ENCODE assay signal across 10 mouse cellular contexts in genomic region chr19:7420108-7420507, GRCm38 (mm10). TPM values are rescaled to one million over a fixed set of nuclear protein-coding genes. Genes with fewer than 3 reads are reported as not detected.
A peak's percentile ranks its signal among the peaks of the same experiment; 100 is the strongest.
DNase-seq lines count a peak whose midpoint lies in the region; ATAC-seq lines count a peak whose summit lies in the region.
"Had no signal": no experiment of that assay in that cellular context is flagged by ENCODE, and none has a peak within 500 bp of the region (broad histone marks: within the 10 kb centered on the region; RNA-seq: fewer than 3 reads in every experiment).

No protein-coding gene starts in this region.

- DNase-seq in cerebellum, adult 9-11 months: peak; percentile 43
- no peak for DNase-seq in cerebellum, postnatal 4 days (ENCODE audit: low spot score in 2 of 2)
- no peak for DNase-seq in lung, adult 18-20 months
- DNase-seq in urinary bladder, postnatal 36 days (ENCODE audit: low spot score in 2 of 2): no peak
- no peak for DNase-seq in spleen, postnatal 14 days (ENCODE audit: low spot score in 2 of 2)
- DNase-seq: kidney, postnatal 4 days; right cerebral cortex, postnatal 25 days had no signal

- peaks cover 20% of the 10 kb centered on the region for H3K36me3 ChIP-seq in lung, embryonic 16.5 days (ENCODE audit: control insufficient read depth, insufficient read depth, low read length)
- H3K36me3 ChIP-seq in hindbrain, embryonic 16.5 days (ENCODE audit: control insufficient read depth, insufficient read depth, low read length): 0 out of 2 replicates have a peak, but pooled peaks cover 4% of the 10 kb centered on the region
- peaks cover 41% of the 10 kb centered on the region for H3K36me3 ChIP-seq in neural tube, embryonic 13.5 days

- H3K4me1 ChIP-seq in lung, embryonic 16.5 days (replicated peaks; ENCODE audit: control insufficient read depth, insufficient read depth, low read length): peaks cover 65% of the 10 kb centered on the region
- peaks cover 68% of the 10 kb centered on the region for H3K4me1 ChIP-seq in hindbrain, embryonic 16.5 days (ENCODE audit: control insufficient read depth, insufficient read depth, low read depth, low read length)
- peaks cover 79% of the 10 kb centered on the region for H3K4me1 ChIP-seq in neural tube, embryonic 13.5 days (replicated peaks)

- 0 out of 2 replicates have a peak overlapping the region, but pooled peaks have one; percentile 33 for H3K9ac ChIP-seq in lung, embryonic 16.5 days (ENCODE audit: low read length)
- peak overlapping the region; percentile 100 for H3K9ac ChIP-seq in hindbrain, embryonic 16.5 days (ENCODE audit: low read depth, low read length)
- H3K9ac ChIP-seq in neural tube, embryonic 13.5 days: peak overlapping the region; percentile 100

- ATAC-seq in lung, embryonic 16.5 days (ENCODE audit: low read depth): no peak
- no peak for ATAC-seq in hindbrain, embryonic 16.5 days
- ATAC-seq in neural tube, embryonic 13.5 days (ENCODE audit: low read depth): no peak

- 57% methylated on average over 12 of the region's 12 CpGs for WGBS in lung, embryonic 16.5 days
- WGBS in hindbrain, embryonic 16.5 days: 47% methylated on average over 12 of the region's 12 CpGs
- WGBS in neural tube, embryonic 13.5 days: 48% methylated on average over 12 of the region's 12 CpGs

- H3K4me3 ChIP-seq in lung, embryonic 16.5 days (ENCODE audit: low read length): no peak overlapping the region
- peak overlapping the region; percentile 6 for H3K4me3 ChIP-seq in hindbrain, embryonic 16.5 days (ENCODE audit: low read length)
- peak overlapping the region; percentile 88 for H3K4me3 ChIP-seq in neural tube, embryonic 13.5 days

- no peak overlapping the region for H3K27ac ChIP-seq in lung, embryonic 16.5 days (ENCODE audit: low read length)
- 0 out of 2 replicates have a peak overlapping the region, but pooled peaks have one; percentile 2 for H3K27ac ChIP-seq in hindbrain, embryonic 16.5 days (ENCODE audit: low read depth, low read length)
- H3K27ac ChIP-seq in neural tube, embryonic 13.5 days (replicated peaks): peak overlapping the region; percentile 99

- H3K27me3 ChIP-seq in lung, embryonic 16.5 days (ENCODE audit: control insufficient read depth, insufficient read depth, low read depth, low read length): no peaks in the 10 kb centered on the region
- no peaks in the 10 kb centered on the region for H3K27me3 ChIP-seq in hindbrain, embryonic 16.5 days (replicated peaks; ENCODE audit: control insufficient read depth, insufficient read depth, low read length)
- no peaks in the 10 kb centered on the region for H3K27me3 ChIP-seq in neural tube, embryonic 13.5 days

- no peaks in the 10 kb centered on the region for H3K9me3 ChIP-seq in lung, embryonic 16.5 days (ENCODE audit: control insufficient read depth, low read length)
- H3K9me3 ChIP-seq in hindbrain, embryonic 16.5 days (ENCODE audit: control insufficient read depth, low read length): no peaks in the 10 kb centered on the region
- no peaks in the 10 kb centered on the region for H3K9me3 ChIP-seq in neural tube, embryonic 13.5 days

- peak overlapping the region; percentile 89 for H3K4me2 ChIP-seq in lung, embryonic 16.5 days (ENCODE audit: low read depth, low read length)
- H3K4me2 ChIP-seq in hindbrain, embryonic 16.5 days (ENCODE audit: low read length): peak overlapping the region; percentile 59
- H3K4me2 ChIP-seq in neural tube, embryonic 13.5 days: peak overlapping the region; percentile 88

RNA-seq across cellular contexts. Expression of gene 2700081O15Rik, which starts 2.7 kb away (rescaled TPM):
- 5.0 TPM in 2 replicates for polyA plus RNA-seq in lung, embryonic 16.5 days (2015; fragmentation: Nextera tagmentation; extraction: Ambion mirVana)
- 11.2 and 12.4 TPM in 2 replicates for polyA plus RNA-seq in hindbrain, embryonic 16.5 days (2015; fragmentation: Nextera tagmentation; extraction: Ambion mirVana)
- polyA plus RNA-seq in neural tube, embryonic 13.5 days (2015; fragmentation: Nextera tagmentation; extraction: Ambion mirVana): 16.5 and 17.0 TPM in 2 replicates

RNA-seq across cellular contexts. Expression of gene Spindoc, which starts 37.3 kb away (rescaled TPM):
- polyA plus RNA-seq in lung, embryonic 16.5 days (2015; fragmentation: Nextera tagmentation; extraction: Ambion mirVana): 24.8 and 25.7 TPM in 2 replicates
- 23.4 and 34.0 TPM in 2 replicates for polyA plus RNA-seq in hindbrain, embryonic 16.5 days (2015; fragmentation: Nextera tagmentation; extraction: Ambion mirVana)
- 29.1 and 29.2 TPM in 2 replicates for polyA plus RNA-seq in neural tube, embryonic 13.5 days (2015; fragmentation: Nextera tagmentation; extraction: Ambion mirVana)

Comparison
In these comparisons a context has a peak if more than half of its experiments do, and no peak if none do; other contexts are left out.
1. H3K9ac ChIP-seq: peak in every context shown above with its lines; median percentile 100 in hindbrain, embryonic 16.5 days; 100 in neural tube, embryonic 13.5 days; 33 in lung, embryonic 16.5 days.